Mouse (Mus musculus) CD4-positive, CD25-positive, alpha-beta regulatory T cell, adult 2 months (primary cell): ENCODE measurements around the gene Ramp2.
A peak's percentile ranks its signal among the peaks of the same experiment; 100 is the strongest.

Source experiments
- DNase-seq: peaks from one replicate; pipeline ENCODE4 v3.0.0-alpha.2; 2012; ENCODE audit warnings: low read depth, low spot score

The Ramp2 gene

GRCm38 (mm10) chr11:101245855-101246701 is at the start of gene Ramp2:
Gene Ramp2 (plus strand): TSS chr11:101246028.
- DNase-seq = peak; percentile 32

- peak; percentile 53 for DNase-seq
Observed at GRCm38 (mm10) chr11:101196175-101196574, 49.7 kb upstream of the Ramp2 start.

GRCm38 (mm10) chr11:101199555-101199954 is 46.3 kb upstream of the Ramp2 start:
- no peak for DNase-seq

GRCm38 (mm10) chr11:101200986-101201385 is 44.8 kb upstream of the Ramp2 start:
- peak; percentile 68 for DNase-seq

- peak; percentile 85 for DNase-seq
Observed at GRCm38 (mm10) chr11:101211970-101212369, 33.9 kb upstream of the Ramp2 start.

GRCm38 (mm10) chr11:101216936-101217335 is 28.9 kb upstream of the Ramp2 start:
- no peak for DNase-seq

GRCm38 (mm10) chr11:101218436-101219055 is 27.3 kb upstream of the Ramp2 start:
- peak; percentile 29 for DNase-seq

- no peak for DNase-seq
Observed at GRCm38 (mm10) chr11:101220853-101221252, 25.0 kb upstream of the Ramp2 start.

- DNase-seq = no peak
Observed at GRCm38 (mm10) chr11:101221306-101221986, 24.4 kb upstream of the Ramp2 start.

- no peak for DNase-seq
Observed at GRCm38 (mm10) chr11:101224337-101224736, 21.5 kb upstream of the Ramp2 start.

- DNase-seq = no peak
Observed at GRCm38 (mm10) chr11:101225331-101226064, 20.3 kb upstream of the Ramp2 start.

- peak; percentile 95 for DNase-seq
Observed at GRCm38 (mm10) chr11:101226065-101226701, 19.6 kb upstream of the Ramp2 start, which contains the start of gene Ezh1. Gene Ezh1 (minus strand): TSS chr11:101226463.

- DNase-seq = no peak
Observed at GRCm38 (mm10) chr11:101229361-101229900, 16.4 kb upstream of the Ramp2 start.

- no peak for DNase-seq
Observed at GRCm38 (mm10) chr11:101230061-101230511, 15.7 kb upstream of the Ramp2 start.

GRCm38 (mm10) chr11:101230526-101230925 is 15.3 kb upstream of the Ramp2 start:
- DNase-seq = no peak

- no peak for DNase-seq
Observed at GRCm38 (mm10) chr11:101230991-101231871, 14.6 kb upstream of the Ramp2 start.

GRCm38 (mm10) chr11:101232010-101232839 is 13.6 kb upstream of the Ramp2 start:
- no peak for DNase-seq

GRCm38 (mm10) chr11:101233240-101233639 is 12.6 kb upstream of the Ramp2 start:
- DNase-seq = no peak

- no peak for DNase-seq
Observed at GRCm38 (mm10) chr11:101234124-101234523, 11.7 kb upstream of the Ramp2 start.
